Mouse (Mus musculus): ENCODE data around the gene Nomo1. TPM values are rescaled to one million over a fixed set of nuclear protein-coding genes. Genes with fewer than 3 reads are reported as not detected.

Nomo1 gene
- 19.9 TPM for polyA plus RNA-seq (2017; shearing (Covaris generic))

GRCm38 (mm10) chr7:46033109-46033869 lies at the start of gene Nomo1:
Gene Nomo1, plus strand, starts transcription at chr7:46033698.

GRCm38 (mm10) chr7:46030145-46030488 lies 3.4 kb upstream of the Nomo1 start, which contains the start of gene Abcc6:
Gene Abcc6, minus strand, starts transcription at chr7:46030302.

GRCm38 (mm10) chr7:46100563-46100962 lies 67.1 kb downstream of the Nomo1 start, which contains the start of gene Kcnj11:
Gene Kcnj11, minus strand, starts transcription at chr7:46100764.

Other genes with a start within 250 kb of the Nomo1 start
- 0.21 TPM for gene Lmtk3, start 250.0 kb upstream of the Nomo1 start, polyA plus RNA-seq (2017; shearing (Covaris generic))
- 11.7 TPM for gene Sult2b1, start 249.0 kb upstream of the Nomo1 start, polyA plus RNA-seq (2017; shearing (Covaris generic))
- 142 TPM for gene Cyth2, start 219.1 kb upstream of the Nomo1 start, polyA plus RNA-seq (2017; shearing (Covaris generic))
- not detected for gene Kcnj14, start 208.9 kb upstream of the Nomo1 start, polyA plus RNA-seq (2017; shearing (Covaris generic))
- 34.5 TPM for gene Grwd1, start 202.8 kb upstream of the Nomo1 start, polyA plus RNA-seq (2017; shearing (Covaris generic))
- 51.6 TPM for gene Kdelr1, start 160.9 kb upstream of the Nomo1 start, polyA plus RNA-seq (2017; shearing (Covaris generic))
- gene Grin2d, start 155.3 kb upstream of the Nomo1 start, polyA plus RNA-seq (2017; shearing (Covaris generic)) = 0.47 TPM
- gene Syngr4, start 137.0 kb upstream of the Nomo1 start, polyA plus RNA-seq (2017; shearing (Covaris generic)) = not detected
- gene Tmem143, start 136.8 kb upstream of the Nomo1 start, polyA plus RNA-seq (2017; shearing (Covaris generic)) = 5.3 TPM
- gene Emp3, start 112.3 kb upstream of the Nomo1 start, polyA plus RNA-seq (2017; shearing (Covaris generic)) = 293 TPM
- 1.3 TPM for gene Ccdc114, start 109.6 kb upstream of the Nomo1 start, polyA plus RNA-seq (2017; shearing (Covaris generic))
- not detected for gene Abcc6, start 3.4 kb upstream of the Nomo1 start, polyA plus RNA-seq (2017; shearing (Covaris generic))
- gene Kcnj11, start 67.1 kb downstream of the Nomo1 start, polyA plus RNA-seq (2017; shearing (Covaris generic)) = not detected
- not detected for gene Abcc8, start 146.3 kb downstream of the Nomo1 start, polyA plus RNA-seq (2017; shearing (Covaris generic))
- not detected for gene Ush1c, start 204.8 kb downstream of the Nomo1 start, polyA plus RNA-seq (2017; shearing (Covaris generic))
- not detected for gene Otog, start 207.3 kb downstream of the Nomo1 start, polyA plus RNA-seq (2017; shearing (Covaris generic))